Mouse (Mus musculus): ENCODE measurements at regions not wholly inside any gene's neighbourhood (a gene's known extent, or its start where the extent isn't known, plus 50 kb on each side); places are given as distances from the start of the nearest gene placed in this dataset.

GRCm38 (mm10) chr1:41412078-41412477, 606.7 kb downstream of the Tmem182 start:
- TF ChIP-seq POLR2A (IDR thresholded peaks at IDR 0.05; ENCODE audit: insufficient read depth, low read length) (no peak), EP300 (IDR thresholded peaks at IDR 0.05; ENCODE audit: insufficient read depth, low read depth, low read length) (no peak), CTCF (IDR thresholded peaks at IDR 0.05; ENCODE audit: low read depth, low read length) (no peak)
- no peaks in the 10 kb centered on the region for H3K4me1 ChIP-seq (ENCODE audit: control insufficient read depth, insufficient read depth, low read length)
- H3K4me3 ChIP-seq (ENCODE audit: low read depth, low read length) = no peak overlapping the region
- no peak overlapping the region for H3K9ac ChIP-seq (ENCODE audit: low read depth, poor library complexity, severe bottlenecking)
- no peaks in the 10 kb centered on the region for H3K36me3 ChIP-seq (ENCODE audit: control insufficient read depth, insufficient read depth, low read length, poor library complexity, severe bottlenecking)
- no peak overlapping the region for H3K27ac ChIP-seq (ENCODE audit: insufficient read depth, low read length)
- H3K9me3 ChIP-seq (replicated peaks; ENCODE audit: control insufficient read depth, insufficient read depth, low read length, poor library complexity, severe bottlenecking) = no peaks in the 10 kb centered on the region
- H3K27me3 ChIP-seq (ENCODE audit: control insufficient read depth, insufficient read depth, low read length, poor library complexity, severe bottlenecking) = no peaks in the 10 kb centered on the region

DNA sequence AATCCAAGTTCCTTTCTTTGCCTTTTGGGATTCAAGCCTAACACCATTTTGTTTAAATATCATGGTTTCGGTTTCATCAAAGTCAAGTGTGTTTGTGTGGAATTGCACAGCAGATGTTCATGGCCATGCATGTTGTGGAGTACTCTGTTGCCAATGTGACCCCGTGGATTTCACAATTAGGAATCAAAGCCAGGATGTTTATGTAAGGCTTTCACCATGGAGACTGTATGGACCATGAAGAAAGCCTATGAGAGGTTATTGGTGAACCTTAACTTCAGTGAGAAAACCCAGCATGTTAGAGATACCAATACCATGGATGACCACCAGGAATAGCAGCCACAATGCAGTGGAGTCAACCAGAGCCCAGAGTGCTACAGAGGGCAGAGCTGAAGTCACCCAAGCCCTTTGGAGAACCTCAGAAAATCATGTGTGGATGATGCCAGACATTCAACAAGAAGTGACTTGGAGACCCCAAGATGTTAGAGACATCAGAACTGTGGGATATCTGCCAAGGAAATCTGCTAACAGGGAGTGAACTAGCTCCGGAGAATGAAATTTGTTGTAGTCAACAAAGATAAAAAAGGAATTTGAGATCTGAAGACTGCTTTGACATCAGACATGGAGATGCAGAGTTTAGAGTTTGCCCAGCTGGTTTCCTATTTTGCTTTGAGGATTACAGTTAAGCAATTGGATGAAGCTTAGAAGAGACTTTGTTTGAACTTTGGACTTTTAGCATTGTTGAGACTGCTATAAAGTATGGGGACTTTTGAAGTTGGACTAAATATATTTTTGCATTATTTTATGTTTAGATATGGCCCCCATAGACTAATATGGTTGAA, 615.3 kb downstream of the Tmem182 start:
- H3K9me3 ChIP-seq (replicated peaks; ENCODE audit: control insufficient read depth, insufficient read depth, low read length, poor library complexity, severe bottlenecking) = no peaks in the 10 kb centered on the region; the same call in 1 of the 2 replicates
- H3K27me3 ChIP-seq (ENCODE audit: control insufficient read depth, insufficient read depth, low read length, poor library complexity, severe bottlenecking) = no peaks in the 10 kb centered on the region
- TF ChIP-seq CTCF (IDR thresholded peaks at IDR 0.05; ENCODE audit: low read depth, low read length) (no peak), EP300 (IDR thresholded peaks at IDR 0.05; ENCODE audit: insufficient read depth, low read depth, low read length) (no peak), POLR2A (IDR thresholded peaks at IDR 0.05; ENCODE audit: insufficient read depth, low read length) (no peak)
- H3K4me3 ChIP-seq (ENCODE audit: low read depth, low read length) = no peak overlapping the region
- no peaks in the 10 kb centered on the region for H3K36me3 ChIP-seq (ENCODE audit: control insufficient read depth, insufficient read depth, low read length, poor library complexity, severe bottlenecking)
- H3K4me1 ChIP-seq (ENCODE audit: control insufficient read depth, insufficient read depth, low read length) = no peaks in the 10 kb centered on the region
- no peak overlapping the region for H3K9ac ChIP-seq (ENCODE audit: low read depth, poor library complexity, severe bottlenecking)
- H3K27ac ChIP-seq (ENCODE audit: insufficient read depth, low read length) = no peak overlapping the region

- no peaks in the 10 kb centered on the region for H3K4me1 ChIP-seq (ENCODE audit: control insufficient read depth, insufficient read depth, low read length)
- no peaks in the 10 kb centered on the region for H3K27me3 ChIP-seq (ENCODE audit: control insufficient read depth, insufficient read depth, low read length, poor library complexity, severe bottlenecking)
- H3K27ac ChIP-seq (ENCODE audit: insufficient read depth, low read length) = no peak overlapping the region
- no peaks in the 10 kb centered on the region for H3K9me3 ChIP-seq (replicated peaks; ENCODE audit: control insufficient read depth, insufficient read depth, low read length, poor library complexity, severe bottlenecking)
- no peak overlapping the region for H3K9ac ChIP-seq (ENCODE audit: low read depth, poor library complexity, severe bottlenecking)
- no peaks in the 10 kb centered on the region for H3K36me3 ChIP-seq (ENCODE audit: control insufficient read depth, insufficient read depth, low read length, poor library complexity, severe bottlenecking)
- TF ChIP-seq EP300 (IDR thresholded peaks at IDR 0.05; ENCODE audit: insufficient read depth, low read depth, low read length) = no peak
- TF ChIP-seq POLR2A (IDR thresholded peaks at IDR 0.05; ENCODE audit: insufficient read depth, low read length) = no peak
- TF ChIP-seq CTCF (IDR thresholded peaks at IDR 0.05; ENCODE audit: low read depth, low read length) = no peak
- no peak overlapping the region for H3K4me3 ChIP-seq (ENCODE audit: low read depth, low read length)
These were observed 622.5 kb downstream of the Tmem182 start for GRCm38 (mm10) chr1:41427853-41428252.

DNA sequence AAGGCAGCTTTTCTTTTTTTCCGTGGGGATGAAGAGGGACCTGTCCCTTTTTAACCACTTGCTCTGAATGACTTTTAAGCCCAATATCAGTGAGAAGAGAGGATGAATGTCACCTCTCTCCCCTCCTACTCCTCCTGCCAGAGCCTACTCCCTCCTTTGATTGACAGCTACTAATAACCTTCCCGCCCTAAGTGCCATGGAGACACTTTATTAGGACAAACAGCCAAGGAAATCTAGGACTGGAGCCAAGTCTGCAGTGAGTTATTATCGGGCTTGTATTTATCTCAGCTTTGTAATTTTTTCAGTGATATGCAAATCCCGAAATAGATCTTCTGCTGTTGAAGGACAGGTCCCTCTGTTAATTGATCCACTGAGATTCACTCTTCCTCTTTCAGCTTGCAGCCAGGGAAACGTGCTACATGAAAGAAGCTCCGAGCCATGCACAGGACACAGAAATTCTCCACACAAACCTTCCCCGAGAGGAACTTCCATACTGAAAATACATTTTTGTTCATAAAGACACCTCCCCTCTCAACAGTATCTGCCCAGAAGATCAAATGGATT, 625.8 kb downstream of the Tmem182 start:
- H3K9ac ChIP-seq (ENCODE audit: low read depth, poor library complexity, severe bottlenecking) = no peak overlapping the region
- H3K27ac ChIP-seq (ENCODE audit: insufficient read depth, low read length) = no peak overlapping the region
- H3K36me3 ChIP-seq (ENCODE audit: control insufficient read depth, insufficient read depth, low read length, poor library complexity, severe bottlenecking) = no peaks in the 10 kb centered on the region
- TF ChIP-seq CTCF (IDR thresholded peaks at IDR 0.05; ENCODE audit: low read depth, low read length) (no peak), POLR2A (IDR thresholded peaks at IDR 0.05; ENCODE audit: insufficient read depth, low read length) (no peak), EP300 (IDR thresholded peaks at IDR 0.05; ENCODE audit: insufficient read depth, low read depth, low read length) (no peak)
- H3K27me3 ChIP-seq (ENCODE audit: control insufficient read depth, insufficient read depth, low read length, poor library complexity, severe bottlenecking) = no peaks in the 10 kb centered on the region
- no peaks in the 10 kb centered on the region for H3K9me3 ChIP-seq (replicated peaks; ENCODE audit: control insufficient read depth, insufficient read depth, low read length, poor library complexity, severe bottlenecking)
- no peaks in the 10 kb centered on the region for H3K4me1 ChIP-seq (ENCODE audit: control insufficient read depth, insufficient read depth, low read length)
- no peak overlapping the region for H3K4me3 ChIP-seq (ENCODE audit: low read depth, low read length)

- TF ChIP-seq POLR2A (IDR thresholded peaks at IDR 0.05; ENCODE audit: insufficient read depth, low read length) = no peak
- TF ChIP-seq CTCF (IDR thresholded peaks at IDR 0.05; ENCODE audit: low read depth, low read length) = no peak
- TF ChIP-seq EP300 (IDR thresholded peaks at IDR 0.05; ENCODE audit: insufficient read depth, low read depth, low read length) = no peak
- H3K36me3 ChIP-seq (ENCODE audit: control insufficient read depth, insufficient read depth, low read length, poor library complexity, severe bottlenecking) = no peaks in the 10 kb centered on the region
- no peak overlapping the region for H3K9ac ChIP-seq (ENCODE audit: low read depth, poor library complexity, severe bottlenecking)
- H3K4me3 ChIP-seq (ENCODE audit: low read depth, low read length) = no peak overlapping the region
- no peaks in the 10 kb centered on the region for H3K4me1 ChIP-seq (ENCODE audit: control insufficient read depth, insufficient read depth, low read length)
- H3K27ac ChIP-seq (ENCODE audit: insufficient read depth, low read length) = no peak overlapping the region
- H3K27me3 ChIP-seq (ENCODE audit: control insufficient read depth, insufficient read depth, low read length, poor library complexity, severe bottlenecking) = no peaks in the 10 kb centered on the region
- H3K9me3 ChIP-seq (replicated peaks; ENCODE audit: control insufficient read depth, insufficient read depth, low read length, poor library complexity, severe bottlenecking) = no peaks in the 10 kb centered on the region
These were observed 630.0 kb downstream of the Tmem182 start for GRCm38 (mm10) chr1:41435379-41435778.

- no peaks in the 10 kb centered on the region for H3K9me3 ChIP-seq (replicated peaks; ENCODE audit: control insufficient read depth, insufficient read depth, low read length, poor library complexity, severe bottlenecking)
- no peak for TF ChIP-seq CTCF (IDR thresholded peaks at IDR 0.05; ENCODE audit: low read depth, low read length)
- TF ChIP-seq POLR2A (IDR thresholded peaks at IDR 0.05; ENCODE audit: insufficient read depth, low read length) = no peak
- no peak for TF ChIP-seq EP300 (IDR thresholded peaks at IDR 0.05; ENCODE audit: insufficient read depth, low read depth, low read length)
- H3K27me3 ChIP-seq (ENCODE audit: control insufficient read depth, insufficient read depth, low read length, poor library complexity, severe bottlenecking) = no peaks in the 10 kb centered on the region
- H3K4me1 ChIP-seq (ENCODE audit: control insufficient read depth, insufficient read depth, low read length) = no peaks in the 10 kb centered on the region
- no peak overlapping the region for H3K27ac ChIP-seq (ENCODE audit: insufficient read depth, low read length)
- no peak overlapping the region for H3K9ac ChIP-seq (ENCODE audit: low read depth, poor library complexity, severe bottlenecking)
- no peaks in the 10 kb centered on the region for H3K36me3 ChIP-seq (ENCODE audit: control insufficient read depth, insufficient read depth, low read length, poor library complexity, severe bottlenecking)
- H3K4me3 ChIP-seq (ENCODE audit: low read depth, low read length) = no peak overlapping the region
These were observed 644.6 kb downstream of the Tmem182 start for GRCm38 (mm10) chr1:41449972-41450371.
